Mouse (Mus musculus): ENCODE measurements around the gene Rhobtb3. TPM values are rescaled to one million over a fixed set of nuclear protein-coding genes. Genes with fewer than 3 reads are reported as not detected.

Rhobtb3 gene
- polyA plus RNA-seq, 1 experiment from 2014 or later = 71.1 TPM

DNA sequence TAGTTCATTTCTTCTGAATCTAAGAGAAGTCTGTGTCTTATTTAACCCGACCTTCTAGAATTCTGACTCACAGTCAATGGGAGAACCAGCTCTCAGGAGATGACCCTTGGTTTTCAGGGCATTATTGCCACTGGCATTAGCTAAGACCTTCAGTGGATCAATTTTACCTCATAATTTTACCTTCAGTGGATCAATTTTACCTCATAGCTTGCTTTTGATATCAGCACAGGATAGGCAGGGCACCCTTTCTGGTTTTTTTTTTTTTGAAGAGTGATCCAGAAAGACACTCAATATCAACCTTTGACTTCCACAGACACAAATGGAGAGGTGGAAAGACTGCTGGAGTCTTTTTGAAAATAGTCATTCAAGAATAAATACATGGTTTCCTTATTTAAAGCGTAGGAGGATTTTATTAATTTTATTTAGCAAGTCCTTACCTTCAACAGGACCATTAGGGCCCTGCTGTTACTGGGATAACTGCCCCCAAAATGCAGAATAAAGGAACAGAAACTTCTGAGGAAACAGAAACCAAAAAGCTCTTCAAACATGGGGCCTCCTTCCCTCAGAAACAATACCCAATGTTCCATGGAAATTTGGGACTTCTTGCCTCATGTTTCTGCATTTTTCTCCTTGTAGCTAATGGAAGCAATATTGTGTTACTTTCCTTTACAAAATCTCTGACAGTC is 98.7 kb downstream of the Rhobtb3 start:
- peak; percentile 74 for DNase-seq (ENCODE audit: low spot score, missing footprints)
- WGBS = 91% methylated on average over 2 of the region's 2 CpGs
- ATAC-seq (ENCODE audit: low FRiP score) = no peak

DNA sequence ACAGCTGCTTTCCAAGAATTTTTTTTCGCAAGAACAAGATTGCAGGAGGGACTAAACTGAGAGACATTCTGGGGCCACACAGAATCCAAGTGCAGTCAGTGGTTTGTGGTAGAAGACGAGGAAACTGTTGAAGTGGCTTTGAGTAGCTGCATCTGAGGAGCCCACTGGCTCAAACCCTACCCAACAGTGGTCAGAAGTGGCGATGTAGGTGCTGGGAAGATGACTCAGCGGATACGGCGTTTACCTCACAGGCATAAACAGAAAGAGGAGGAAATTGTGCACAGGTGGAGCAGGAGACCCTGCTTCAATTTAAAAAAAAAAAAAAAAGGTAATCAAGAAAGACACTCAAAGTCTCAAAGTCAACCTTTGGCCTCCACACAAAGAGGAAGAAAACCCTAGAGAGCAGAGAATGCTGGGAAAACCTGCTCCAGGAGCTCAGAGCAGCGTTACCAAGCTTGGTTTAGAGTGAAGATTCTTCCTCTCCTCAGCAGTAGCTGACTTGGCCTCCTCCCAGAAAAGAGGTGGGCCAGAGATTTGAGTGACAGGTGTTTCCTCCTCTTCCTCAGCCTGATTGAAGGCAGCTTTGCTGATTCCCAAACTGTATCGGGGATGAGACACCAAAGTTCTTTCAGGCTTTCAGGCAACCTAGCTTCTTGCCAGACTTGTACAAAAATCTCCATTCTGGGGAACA is 99.6 kb downstream of the Rhobtb3 start:
- Histone ChIP-seq H3K9ac (ENCODE audit: low read length) (no peak overlapping the region), H3K9me3 (ENCODE audit: control insufficient read depth, low read length) (no peaks in the 10 kb centered on the region), H3K4me3 (ENCODE audit: low read depth, low read length) (no peak overlapping the region), H3K4me1 (ENCODE audit: control insufficient read depth, insufficient read depth, low read length) (peaks cover 8% of the 10 kb centered on the region; the same call in 1 of the 2 replicates), H3K36me3 (ENCODE audit: control insufficient read depth, insufficient read depth, low read length) (no peaks in the 10 kb centered on the region), H3K27me3 (ENCODE audit: control insufficient read depth, insufficient read depth, low read length) (no peaks in the 10 kb centered on the region), H3K4me2 (no peak overlapping the region), H3K27ac (ENCODE audit: low read depth, low read length) (no peak overlapping the region)
- DNase-seq (ENCODE audit: low spot score, missing footprints) (peak; percentile 75), ATAC-seq (ENCODE audit: low FRiP score) (no peak)
- 82% methylated on average over 8 of the region's 8 CpGs for WGBS

More for the DNA sequence above, 98.7 kb downstream of the Rhobtb3 start:
- Histone ChIP-seq H3K4me1 (ENCODE audit: control insufficient read depth, insufficient read depth, low read length) (0 out of 2 replicates have a peak, but pooled peaks cover 3% of the 10 kb centered on the region), H3K27me3 (ENCODE audit: control insufficient read depth, insufficient read depth, low read length) (no peaks in the 10 kb centered on the region), H3K9me3 (ENCODE audit: control insufficient read depth, low read length) (no peaks in the 10 kb centered on the region), H3K4me2 (no peak overlapping the region), H3K36me3 (ENCODE audit: control insufficient read depth, insufficient read depth, low read length) (no peaks in the 10 kb centered on the region), H3K9ac (ENCODE audit: low read length) (no peak overlapping the region), H3K27ac (ENCODE audit: low read depth, low read length) (no peak overlapping the region), H3K4me3 (ENCODE audit: low read depth, low read length) (no peak overlapping the region)

DNA sequence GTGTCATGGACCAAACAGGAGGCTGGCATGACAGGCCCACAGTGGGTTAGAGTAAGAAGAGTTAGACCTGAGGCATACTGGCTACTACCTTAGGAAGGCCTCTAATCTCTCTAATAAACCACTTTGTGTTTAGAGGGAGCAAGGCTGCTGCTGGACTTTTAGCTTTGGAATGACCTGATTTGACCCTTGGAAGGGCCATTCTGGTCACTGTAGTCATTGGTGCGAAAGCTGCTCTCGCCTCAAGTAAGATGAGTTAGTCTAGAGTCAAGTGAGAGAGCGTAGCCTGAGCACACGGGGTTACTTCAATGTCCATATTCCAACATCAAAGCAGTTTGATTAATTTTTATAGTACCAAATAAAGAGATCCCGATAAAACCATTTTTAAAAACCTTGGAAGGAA is 100.4 kb downstream of the Rhobtb3 start:
- 89% methylated on average over 5 of the region's 5 CpGs for WGBS

DNA sequence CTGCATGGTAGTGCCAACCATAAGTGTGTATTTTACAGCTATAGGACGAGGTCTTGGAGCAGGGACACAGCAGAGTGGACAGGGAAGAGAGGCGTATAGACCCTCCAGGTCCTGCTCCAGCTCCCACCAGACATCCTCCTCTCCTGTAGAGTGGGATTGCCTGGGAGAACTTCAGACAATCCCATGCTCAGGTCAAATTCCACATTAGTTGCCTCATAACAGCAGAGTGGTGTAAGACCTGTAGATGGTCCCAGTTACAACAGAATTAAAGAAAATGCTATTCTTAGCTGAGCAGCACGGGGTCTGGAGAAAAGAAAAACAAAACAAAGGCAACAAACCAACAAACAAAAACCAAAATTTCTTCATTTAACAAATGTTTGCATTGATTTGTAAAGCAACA is 101.8 kb downstream of the Rhobtb3 start:
- no peak overlapping the region for H3K9ac ChIP-seq (ENCODE audit: low read length)
- no peak for ATAC-seq (ENCODE audit: low FRiP score)
- WGBS = 68% methylated on average over 3 of the region's 3 CpGs
- H3K36me3 ChIP-seq (ENCODE audit: control insufficient read depth, insufficient read depth, low read length) = no peaks in the 10 kb centered on the region
- no peak overlapping the region for H3K4me2 ChIP-seq
- no peak overlapping the region for H3K27ac ChIP-seq (ENCODE audit: low read depth, low read length)
- H3K4me3 ChIP-seq (ENCODE audit: low read depth, low read length) = no peak overlapping the region
- H3K4me1 ChIP-seq (ENCODE audit: control insufficient read depth, insufficient read depth, low read length) = peaks cover 8% of the 10 kb centered on the region; the same call in 1 of the 2 replicates
- no peaks in the 10 kb centered on the region for H3K27me3 ChIP-seq (ENCODE audit: control insufficient read depth, insufficient read depth, low read length)
- DNase-seq (ENCODE audit: low spot score, missing footprints) = peak; percentile 56
- H3K9me3 ChIP-seq (ENCODE audit: control insufficient read depth, low read length) = no peaks in the 10 kb centered on the region

More for the DNA sequence above, 100.4 kb downstream of the Rhobtb3 start:
- no peaks in the 10 kb centered on the region for H3K9me3 ChIP-seq (ENCODE audit: control insufficient read depth, low read length)
- DNase-seq (ENCODE audit: low spot score, missing footprints) = peak; percentile 79
- H3K36me3 ChIP-seq (ENCODE audit: control insufficient read depth, insufficient read depth, low read length) = no peaks in the 10 kb centered on the region
- H3K4me1 ChIP-seq (ENCODE audit: control insufficient read depth, insufficient read depth, low read length) = peaks cover 8% of the 10 kb centered on the region; the same call in 1 of the 2 replicates
- no peak overlapping the region for H3K4me2 ChIP-seq
- ATAC-seq (ENCODE audit: low FRiP score) = no peak
- H3K9ac ChIP-seq (ENCODE audit: low read length) = no peak overlapping the region
- H3K27ac ChIP-seq (ENCODE audit: low read depth, low read length) = no peak overlapping the region
- no peak overlapping the region for H3K4me3 ChIP-seq (ENCODE audit: low read depth, low read length)
- no peaks in the 10 kb centered on the region for H3K27me3 ChIP-seq (ENCODE audit: control insufficient read depth, insufficient read depth, low read length)

DNA sequence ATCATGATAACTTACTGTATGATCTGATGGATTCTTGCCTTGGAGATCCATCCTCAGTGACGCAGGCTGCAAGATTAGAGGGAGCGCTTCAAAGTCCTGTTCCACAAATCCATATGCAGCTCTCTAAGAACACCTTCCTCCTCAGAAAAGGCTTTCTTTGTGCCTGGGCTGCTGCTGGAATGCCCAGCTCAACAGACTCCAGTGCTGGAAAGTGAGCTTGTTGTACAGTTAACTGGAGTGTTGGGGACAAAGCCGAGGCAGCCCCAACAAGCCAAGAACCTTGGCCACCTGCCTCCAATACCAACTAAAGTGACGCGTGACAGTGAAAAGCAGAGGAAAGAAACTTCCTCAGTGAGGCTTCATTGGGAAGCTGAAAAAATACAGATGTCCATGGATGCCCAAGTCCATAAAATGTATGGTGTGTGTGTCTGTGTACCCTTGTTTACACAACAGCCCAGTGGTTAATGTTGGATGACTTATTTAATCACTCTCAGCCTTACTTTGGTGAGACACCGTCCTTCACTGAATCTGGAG is 102.9 kb downstream of the Rhobtb3 start:
- H3K9me3 ChIP-seq (ENCODE audit: control insufficient read depth, low read length) = no peaks in the 10 kb centered on the region
- DNase-seq (ENCODE audit: low spot score, missing footprints) (no peak), ATAC-seq (ENCODE audit: low FRiP score) (no peak)
- peak overlapping the region; percentile 67 for H3K4me2 ChIP-seq
- H3K36me3 ChIP-seq (ENCODE audit: control insufficient read depth, insufficient read depth, low read length) = no peaks in the 10 kb centered on the region
- H3K27ac ChIP-seq (ENCODE audit: low read depth, low read length) = no peak overlapping the region
- no peaks in the 10 kb centered on the region for H3K27me3 ChIP-seq (ENCODE audit: control insufficient read depth, insufficient read depth, low read length)
- H3K4me3 ChIP-seq (ENCODE audit: low read depth, low read length) = peak overlapping the region; percentile 46
- peaks cover 8% of the 10 kb centered on the region; the same call in 1 of the 2 replicates for H3K4me1 ChIP-seq (ENCODE audit: control insufficient read depth, insufficient read depth, low read length)
- no peak overlapping the region; the same call in 1 of the 2 replicates for H3K9ac ChIP-seq (ENCODE audit: low read length)
- 49% methylated on average over 6 of the region's 6 CpGs for WGBS

DNA sequence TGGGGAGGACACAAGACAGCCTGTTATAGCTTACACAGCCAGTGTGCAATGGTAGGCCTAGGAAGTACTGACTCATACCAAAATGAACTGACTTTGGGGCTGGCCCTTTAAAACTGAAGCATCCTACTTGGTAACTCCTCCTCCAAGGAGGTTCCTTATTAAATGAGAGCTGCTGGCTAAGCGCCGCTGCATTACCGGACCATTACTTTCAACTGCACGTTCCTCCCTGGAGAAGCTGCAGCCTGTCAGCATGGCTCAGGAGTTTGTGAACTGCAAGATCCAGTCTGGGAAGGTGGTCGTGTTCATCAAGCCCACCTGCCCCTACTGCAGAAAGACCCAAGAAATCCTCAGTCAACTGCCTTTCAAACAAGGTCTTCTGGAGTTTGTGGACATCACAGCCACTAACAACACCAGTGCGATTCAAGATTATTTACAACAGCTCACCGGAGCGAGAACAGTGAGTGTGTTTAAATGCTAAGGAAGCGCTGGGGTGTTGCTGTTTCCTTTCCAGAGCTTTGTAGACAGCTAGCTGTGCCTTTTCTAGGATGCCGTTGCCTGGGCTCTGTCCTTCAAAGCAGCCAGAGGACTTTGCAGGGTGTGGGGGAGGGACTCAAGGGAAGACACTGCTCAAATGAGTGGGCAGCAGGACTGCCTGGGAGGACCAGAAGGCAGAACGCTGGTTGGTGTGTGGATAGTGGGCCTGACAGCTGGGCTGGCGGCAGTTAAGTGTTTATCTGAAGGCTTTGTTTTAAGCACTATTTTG is 103.8 kb downstream of the Rhobtb3 start, which contains the start of gene Glrx:
TSS of gene Glrx (plus strand) at position 150 of the 763 bp plus-strand sequence.
- H3K9ac ChIP-seq (ENCODE audit: low read length) = peak within 1 kb of the TSS; percentile 55
- no peaks in the 10 kb centered on the region for H3K27me3 ChIP-seq (ENCODE audit: control insufficient read depth, insufficient read depth, low read length)
- peak within 1 kb of the TSS; percentile 46 for H3K4me3 ChIP-seq (ENCODE audit: low read depth, low read length)
- ATAC-seq (ENCODE audit: low FRiP score) = peak; percentile 86
- H3K27ac ChIP-seq (ENCODE audit: low read depth, low read length) = no peak within 1 kb of the TSS
- H3K9me3 ChIP-seq (ENCODE audit: control insufficient read depth, low read length) = no peaks in the 10 kb centered on the region
- H3K36me3 ChIP-seq (ENCODE audit: control insufficient read depth, insufficient read depth, low read length) = no peaks in the 10 kb centered on the region
- peak within 1 kb of the TSS; percentile 67 for H3K4me2 ChIP-seq
- peaks cover 8% of the 10 kb centered on the region; the same call in 1 of the 2 replicates for H3K4me1 ChIP-seq (ENCODE audit: control insufficient read depth, insufficient read depth, low read length)
- peak; percentile 97 for DNase-seq (ENCODE audit: low spot score, missing footprints)
- WGBS = under 1% methylated on average over 12 of the region's 12 CpGs

DNA sequence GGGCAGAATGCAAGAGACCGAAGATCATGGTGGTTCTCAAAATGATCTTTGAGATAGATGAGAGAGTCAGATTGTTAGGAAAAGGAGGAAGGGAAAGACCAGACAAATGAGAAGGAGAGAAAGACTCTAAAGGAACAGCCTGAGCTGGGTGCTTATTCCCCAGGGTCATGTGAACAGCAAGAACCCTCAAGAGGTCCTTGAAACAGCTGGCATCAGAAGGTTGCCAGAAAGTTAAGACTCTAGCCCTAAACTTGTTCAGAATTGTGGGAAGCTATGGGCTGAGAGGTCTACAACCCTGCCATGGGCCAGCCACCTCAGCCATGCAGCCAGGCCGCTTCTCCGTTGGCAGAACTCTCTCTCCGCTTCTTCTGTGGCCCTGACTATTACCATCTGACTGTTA is 105.2 kb downstream of the Rhobtb3 start:
- ATAC-seq (ENCODE audit: low FRiP score) (no peak), DNase-seq (ENCODE audit: low spot score, missing footprints) (peak; percentile 44)
- 94% methylated on average over 4 of the region's 4 CpGs for WGBS
- Histone ChIP-seq H3K4me2 (no peak overlapping the region), H3K4me1 (ENCODE audit: control insufficient read depth, insufficient read depth, low read length) (peaks cover 8% of the 10 kb centered on the region; the same call in 1 of the 2 replicates), H3K9me3 (ENCODE audit: control insufficient read depth, low read length) (no peaks in the 10 kb centered on the region), H3K27ac (ENCODE audit: low read depth, low read length) (no peak overlapping the region), H3K27me3 (ENCODE audit: control insufficient read depth, insufficient read depth, low read length) (no peaks in the 10 kb centered on the region), H3K9ac (ENCODE audit: low read length) (no peak overlapping the region), H3K36me3 (ENCODE audit: control insufficient read depth, insufficient read depth, low read length) (no peaks in the 10 kb centered on the region), H3K4me3 (ENCODE audit: low read depth, low read length) (no peak overlapping the region)

DNA sequence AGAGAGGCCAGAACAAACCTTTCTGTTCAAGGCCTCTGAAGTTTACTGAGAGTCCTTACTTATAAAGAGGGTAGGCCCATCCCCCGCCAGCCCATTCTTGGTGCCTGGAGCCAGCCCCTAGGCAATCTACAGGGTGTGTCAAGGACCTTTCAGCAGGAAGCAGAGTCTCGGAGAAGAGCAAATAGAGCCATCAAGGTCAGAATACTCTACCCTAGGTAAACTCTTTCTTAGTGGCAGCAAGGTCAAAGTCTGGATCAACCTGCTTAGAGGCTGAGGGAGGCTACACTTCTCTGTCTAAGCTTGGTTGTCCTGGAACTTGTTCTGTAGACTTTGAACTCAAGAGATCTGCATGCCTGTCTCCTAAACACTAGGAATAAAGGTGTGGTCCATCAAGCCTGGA is 108.3 kb downstream of the Rhobtb3 start:
- H3K27ac ChIP-seq (ENCODE audit: low read depth, low read length) = no peak overlapping the region
- H3K9ac ChIP-seq (ENCODE audit: low read length) = no peak overlapping the region
- H3K4me1 ChIP-seq (ENCODE audit: control insufficient read depth, insufficient read depth, low read length) = peaks cover 5% of the 10 kb centered on the region; the same call in 1 of the 2 replicates
- H3K27me3 ChIP-seq (ENCODE audit: control insufficient read depth, insufficient read depth, low read length) = no peaks in the 10 kb centered on the region
- ATAC-seq (ENCODE audit: low FRiP score) (no peak), DNase-seq (ENCODE audit: low spot score, missing footprints) (peak; percentile 54)
- H3K4me3 ChIP-seq (ENCODE audit: low read depth, low read length) = no peak overlapping the region
- no peaks in the 10 kb centered on the region for H3K36me3 ChIP-seq (ENCODE audit: control insufficient read depth, insufficient read depth, low read length)
- 63% methylated on average over 2 of the region's 2 CpGs for WGBS
- no peaks in the 10 kb centered on the region for H3K9me3 ChIP-seq (ENCODE audit: control insufficient read depth, low read length)
- no peak overlapping the region for H3K4me2 ChIP-seq
